Mouse (Mus musculus): ENCODE measurements around the gene Mpv17. TPM values are rescaled to one million over a fixed set of nuclear protein-coding genes. Genes with fewer than 3 reads are reported as not detected.

The Mpv17 gene
- total and polyA plus RNA-seq, 3 experiments: 25.8 to 49.9 TPM; not detected in 1

GRCm38 (mm10) chr5:31201042-31201741 is 47.1 kb upstream of the Mpv17 start:
- Histone ChIP-seq H3K9ac (ENCODE audit: control insufficient read depth, low read depth, low read length, poor library complexity, severe bottlenecking) (peak overlapping the region; percentile 87), H3K36me3 (ENCODE audit: control insufficient read depth in 1 of 2, insufficient read depth in 2 of 2, low read length in 2 of 2) (peaks cover 8 to 19% of the 10 kb centered on the region in 2 experiments), H3K27ac (ENCODE audit: control insufficient read depth, low read depth, low read length) (peak overlapping the region; percentile 74), H3K4me3 (ENCODE audit: control insufficient read depth in 1 of 2, insufficient read depth in 1 of 2, low read depth in 2 of 2, low read length in 2 of 2) (peak overlapping the region; percentile 62 to 71), H3K4me1 (ENCODE audit: control insufficient read depth in 1 of 2, insufficient read depth in 2 of 2, low read length in 2 of 2) (no peaks in the 10 kb centered on the region; a peak in 1 of 4 replicates), H3K79me2 (ENCODE audit: control insufficient read depth, insufficient read depth, low read length, poor library complexity) (peaks cover 13% of the 10 kb centered on the region), H3K9me3 (replicated peaks; ENCODE audit: insufficient read depth, low read length) (no peaks in the 10 kb centered on the region), H3K27me3 (ENCODE audit: control insufficient read depth in 1 of 2, insufficient read depth in 2 of 2, low read length in 2 of 2) (no peaks in the 10 kb centered on the region)
- DNase-seq (ENCODE audit: low read depth, low spot score): no peak
- TF ChIP-seq TCF12 (IDR thresholded peaks at IDR 0.05; ENCODE audit: low read depth, low read length): 0 out of 2 replicates have a peak, but pooled peaks have one; percentile 8
- TF ChIP-seq TBP (IDR thresholded peaks at IDR 0.05; ENCODE audit: low read depth, low read length): no peak
- TF ChIP-seq HCFC1 (IDR thresholded peaks at IDR 0.05; ENCODE audit: low read depth, low read length): no peak
- 0 out of 2 replicates have a peak, but pooled peaks have one; percentile 37 for TF ChIP-seq MYC (IDR thresholded peaks at IDR 0.05; ENCODE audit: low read depth, low read length)
- no peak; a peak in 2 of 4 replicates for TF ChIP-seq POLR2A (IDR thresholded peaks at IDR 0.05; ENCODE audit: control insufficient read depth in 1 of 2, insufficient read depth in 1 of 2, low read depth in 1 of 2, low read length in 2 of 2, poor library complexity in 1 of 2)

- DNase-seq (ENCODE audit: low read depth, low spot score): no peak
- TF ChIP-seq KAT2A (conservative IDR thresholded peaks at IDR 0.05; ENCODE audit: low read depth, low read length) (no peak), POLR2AphosphoS5 (IDR thresholded peaks at IDR 0.05; ENCODE audit: borderline replicate concordance, low read depth, low read length) (peak; percentile 84; the same call in 1 of the 2 replicates)
- Histone ChIP-seq H3K27ac (ENCODE audit: control insufficient read depth, low read depth, low read length) (no peak overlapping the region), H3K4me1 (ENCODE audit: control insufficient read depth in 1 of 2, insufficient read depth in 2 of 2, low read length in 2 of 2) (no peaks in the 10 kb centered on the region; a peak in 1 of 4 replicates), H3K4me3 (ENCODE audit: control insufficient read depth in 1 of 2, insufficient read depth in 1 of 2, low read depth in 2 of 2, low read length in 2 of 2) (no peak overlapping the region), H3K36me3 (ENCODE audit: control insufficient read depth in 1 of 2, insufficient read depth in 2 of 2, low read length in 2 of 2) (peaks cover 8 to 14% of the 10 kb centered on the region in 2 experiments), H3K9me3 (replicated peaks; ENCODE audit: insufficient read depth, low read length) (no peaks in the 10 kb centered on the region), H3K79me2 (ENCODE audit: control insufficient read depth, insufficient read depth, low read length, poor library complexity) (peaks cover 12% of the 10 kb centered on the region), H3K27me3 (ENCODE audit: control insufficient read depth in 1 of 2, insufficient read depth in 2 of 2, low read length in 2 of 2) (no peaks in the 10 kb centered on the region), H3K9ac (ENCODE audit: control insufficient read depth, low read depth, low read length, poor library complexity, severe bottlenecking) (peak overlapping the region; percentile 87; the same call in 1 of the 2 replicates)
Measured at GRCm38 (mm10) chr5:31200327-31200768, 46.3 kb upstream of the Mpv17 start.

DNA sequence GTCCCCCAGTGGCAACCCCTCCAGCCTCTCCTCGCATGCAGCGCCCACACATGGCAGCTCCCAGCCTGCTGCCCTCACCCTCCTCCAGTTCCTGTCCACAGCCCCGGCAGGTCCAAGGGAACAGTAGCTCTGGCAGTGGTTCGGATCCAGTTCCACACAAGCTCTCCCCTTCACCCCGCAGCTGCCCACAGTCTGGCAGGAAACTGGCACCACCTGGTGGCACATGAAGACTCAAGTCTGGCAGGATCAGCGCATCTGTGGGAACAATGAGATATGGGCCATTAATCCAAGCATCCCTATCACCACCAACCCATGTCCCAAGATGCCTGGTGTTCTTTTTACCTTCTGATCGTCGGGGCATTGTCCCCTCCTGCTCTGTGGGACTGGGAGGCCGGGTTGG is 45.8 kb upstream of the Mpv17 start:
- H3K9me3 ChIP-seq (replicated peaks; ENCODE audit: insufficient read depth, low read length): no peaks in the 10 kb centered on the region
- H3K79me2 ChIP-seq (ENCODE audit: control insufficient read depth, insufficient read depth, low read length, poor library complexity): peaks cover 11% of the 10 kb centered on the region
- DNase-seq (ENCODE audit: low read depth, low spot score): no peak
- no peak overlapping the region for H3K9ac ChIP-seq (ENCODE audit: control insufficient read depth, low read depth, low read length, poor library complexity, severe bottlenecking)
- TF ChIP-seq CTCF (IDR thresholded peaks at IDR 0.05 in 2 of 3, conservative IDR thresholded peaks at IDR 0.05 in 1 of 3; ENCODE audit: control insufficient read depth in 1 of 3, insufficient read depth in 1 of 3, low read depth in 2 of 3, low read length in 3 of 3, poor library complexity in 1 of 3, severe bottlenecking in 1 of 3) (peak in 2 of 3 experiments; percentile 32 to 36; a peak in 3 of 6 replicates), UBTF (IDR thresholded peaks at IDR 0.05; ENCODE audit: borderline replicate concordance, insufficient read depth, low read depth, low read length) (no peak), SMC3 (IDR thresholded peaks at IDR 0.05; ENCODE audit: low read depth, low read length) (peak; percentile 33), GATA1 (IDR thresholded peaks at IDR 0.05; ENCODE audit: low read depth, low read length) (no peak), RCOR1 (IDR thresholded peaks at IDR 0.05; ENCODE audit: low read depth, low read length) (no peak), ELF1 (IDR thresholded peaks at IDR 0.05; ENCODE audit: low read depth, low read length) (no peak), POLR2A (IDR thresholded peaks at IDR 0.05; ENCODE audit: control insufficient read depth in 1 of 2, insufficient read depth in 1 of 2, low read depth in 1 of 2, low read length in 2 of 2, poor library complexity in 1 of 2) (peak; percentile 0 to 30; a peak in 2 of 4 replicates), RAD21 (IDR thresholded peaks at IDR 0.05; ENCODE audit: low read depth, low read length) (peak; percentile 4), ZC3H11A (IDR thresholded peaks at IDR 0.05; ENCODE audit: low read depth, low read length) (no peak), POLR2AphosphoS2 (IDR thresholded peaks at IDR 0.05; ENCODE audit: low read length) (0 out of 2 replicates have a peak, but pooled peaks have one; percentile 29)
- no peaks in the 10 kb centered on the region for H3K27me3 ChIP-seq (ENCODE audit: control insufficient read depth in 1 of 2, insufficient read depth in 2 of 2, low read length in 2 of 2)
- peaks cover 8 to 11% of the 10 kb centered on the region in 2 experiments for H3K36me3 ChIP-seq (ENCODE audit: control insufficient read depth in 1 of 2, insufficient read depth in 2 of 2, low read length in 2 of 2)
- H3K27ac ChIP-seq (ENCODE audit: control insufficient read depth, low read depth, low read length): no peak overlapping the region
- no peaks in the 10 kb centered on the region; a peak in 1 of 4 replicates for H3K4me1 ChIP-seq (ENCODE audit: control insufficient read depth in 1 of 2, insufficient read depth in 2 of 2, low read length in 2 of 2)
- no peak overlapping the region for H3K4me3 ChIP-seq (ENCODE audit: control insufficient read depth in 1 of 2, insufficient read depth in 1 of 2, low read depth in 2 of 2, low read length in 2 of 2)
